Mouse (Mus musculus): ENCODE results near the gene St3gal2. TPM values are rescaled to one million over a fixed set of nuclear protein-coding genes. Genes with fewer than 3 reads are reported as not detected.
A peak's percentile ranks its signal among the peaks of the same experiment; 100 is the strongest.
"Not testable (repeated sequence)": the region's sequence is repeated elsewhere in the genome, so short reads cannot be mapped to it uniquely, and the experiment has no call there.

St3gal2 gene
- polyA plus RNA-seq, 1 experiment from 2014 or later = 11.6 TPM

DNA sequence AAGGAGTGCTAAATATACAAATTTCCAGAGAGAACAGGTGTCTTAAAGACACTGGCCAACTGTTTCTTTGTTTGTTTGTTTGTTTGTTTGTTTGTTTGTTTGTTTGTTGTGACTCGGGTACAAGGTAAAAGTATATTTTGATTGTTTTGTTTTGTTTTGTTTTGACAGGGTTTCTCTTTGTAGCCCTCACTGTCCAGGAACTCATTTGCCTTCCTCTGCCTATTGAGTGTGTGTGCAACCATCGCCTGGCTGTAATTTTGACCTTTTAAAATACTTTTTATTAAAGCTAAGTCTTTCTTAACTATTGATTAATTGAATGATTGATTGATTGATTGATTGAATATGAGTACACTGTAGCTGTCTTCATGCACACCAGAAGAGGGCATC is 17.1 kb upstream of the St3gal2 start:
- WGBS = 49% methylated on average over 2 of the region's 2 CpGs
- H3K4me2 ChIP-seq (ENCODE audit: low read length) = peak overlapping the region; percentile 60
- ATAC-seq (replicated peaks; ENCODE audit: low FRiP score, low TSS enrichment, low read depth) = 0 out of 2 replicates have a peak, but pooled peaks have one; percentile 11
- H3K9me3 ChIP-seq (ENCODE audit: control insufficient read depth, low read length) = no peaks in the 10 kb centered on the region
- H3K27ac ChIP-seq (ENCODE audit: low read depth) = no peak overlapping the region
- peaks cover 10% of the 10 kb centered on the region for H3K36me3 ChIP-seq (ENCODE audit: control insufficient read depth, insufficient read depth, low read length)
- no peaks in the 10 kb centered on the region for H3K27me3 ChIP-seq (replicated peaks; ENCODE audit: control insufficient read depth, insufficient read depth, low read length)
- H3K9ac ChIP-seq (ENCODE audit: low read length) = peak overlapping the region; percentile 63; the same call in 1 of the 2 replicates
- H3K4me3 ChIP-seq (ENCODE audit: low read depth, low read length) = peak overlapping the region; percentile 59
- no peaks in the 10 kb centered on the region for H3K4me1 ChIP-seq (replicated peaks; ENCODE audit: control insufficient read depth, insufficient read depth, low read length)
- no peak for DNase-seq (ENCODE audit: low spot score)

DNA sequence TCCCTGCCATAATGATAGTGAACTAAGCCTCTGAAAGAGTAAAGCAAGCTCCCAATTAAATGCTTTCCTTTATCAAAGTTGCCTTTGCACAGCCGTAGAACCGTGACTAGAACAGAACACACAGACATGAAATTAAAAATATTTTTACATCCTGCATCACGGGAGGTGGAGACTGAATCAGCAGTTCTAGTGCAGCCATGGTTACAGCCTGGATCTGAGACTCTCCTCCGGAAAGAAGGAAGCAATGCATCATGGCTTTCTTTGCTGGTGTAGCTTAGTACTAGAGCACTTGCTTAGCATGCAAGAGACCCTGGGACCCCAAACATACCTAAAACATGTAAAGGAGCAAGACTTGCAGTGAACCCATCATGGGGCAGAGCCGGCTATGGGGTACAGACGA is 14.3 kb upstream of the St3gal2 start:
- WGBS = 85% methylated on average over 6 of the region's 6 CpGs
- no peak for DNase-seq (ENCODE audit: low spot score)
- no peak for ATAC-seq (replicated peaks; ENCODE audit: low FRiP score, low TSS enrichment, low read depth)

DNA sequence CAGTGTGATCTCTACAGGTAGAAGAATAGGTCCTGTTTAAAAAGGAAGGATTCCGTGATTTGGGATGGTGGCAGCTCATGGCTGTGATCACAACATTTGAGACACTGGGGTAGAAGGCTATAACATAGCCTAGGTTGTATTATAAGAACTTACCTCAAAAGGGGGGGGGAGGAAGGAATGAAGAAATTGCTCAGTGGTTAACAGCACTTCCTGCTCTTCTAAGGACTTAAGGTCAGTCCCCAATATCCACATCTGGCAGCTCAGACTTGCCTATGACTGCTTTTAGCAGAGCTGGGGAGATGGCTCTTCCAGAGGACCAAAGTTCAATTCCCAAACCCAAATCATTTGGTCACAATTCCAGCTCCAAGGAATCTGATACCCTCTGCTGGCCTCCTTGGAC is 13.0 kb upstream of the St3gal2 start:
- Histone ChIP-seq H3K27me3 (replicated peaks; ENCODE audit: control insufficient read depth, insufficient read depth, low read length) (no peaks in the 10 kb centered on the region), H3K9ac (ENCODE audit: low read length) (no peak overlapping the region), H3K27ac (ENCODE audit: low read depth) (no peak overlapping the region), H3K4me1 (replicated peaks; ENCODE audit: control insufficient read depth, insufficient read depth, low read length) (no peaks in the 10 kb centered on the region), H3K9me3 (ENCODE audit: control insufficient read depth, low read length) (no peaks in the 10 kb centered on the region), H3K36me3 (ENCODE audit: control insufficient read depth, insufficient read depth, low read length) (no peaks in the 10 kb centered on the region), H3K4me2 (ENCODE audit: low read length) (no peak overlapping the region), H3K4me3 (ENCODE audit: low read depth, low read length) (no peak overlapping the region)
- 88% methylated on average over 1 of the region's 1 CpGs for WGBS
- no peak for DNase-seq (ENCODE audit: low spot score)
- ATAC-seq (replicated peaks; ENCODE audit: low FRiP score, low TSS enrichment, low read depth) = no peak

More for the DNA sequence above, 14.3 kb upstream of the St3gal2 start:
- Histone ChIP-seq H3K27ac (ENCODE audit: low read depth) (no peak overlapping the region), H3K36me3 (ENCODE audit: control insufficient read depth, insufficient read depth, low read length) (no peaks in the 10 kb centered on the region), H3K27me3 (replicated peaks; ENCODE audit: control insufficient read depth, insufficient read depth, low read length) (no peaks in the 10 kb centered on the region), H3K9me3 (ENCODE audit: control insufficient read depth, low read length) (no peaks in the 10 kb centered on the region), H3K4me3 (ENCODE audit: low read depth, low read length) (no peak overlapping the region), H3K4me1 (replicated peaks; ENCODE audit: control insufficient read depth, insufficient read depth, low read length) (no peaks in the 10 kb centered on the region), H3K4me2 (ENCODE audit: low read length) (no peak overlapping the region), H3K9ac (ENCODE audit: low read length) (no peak overlapping the region)

DNA sequence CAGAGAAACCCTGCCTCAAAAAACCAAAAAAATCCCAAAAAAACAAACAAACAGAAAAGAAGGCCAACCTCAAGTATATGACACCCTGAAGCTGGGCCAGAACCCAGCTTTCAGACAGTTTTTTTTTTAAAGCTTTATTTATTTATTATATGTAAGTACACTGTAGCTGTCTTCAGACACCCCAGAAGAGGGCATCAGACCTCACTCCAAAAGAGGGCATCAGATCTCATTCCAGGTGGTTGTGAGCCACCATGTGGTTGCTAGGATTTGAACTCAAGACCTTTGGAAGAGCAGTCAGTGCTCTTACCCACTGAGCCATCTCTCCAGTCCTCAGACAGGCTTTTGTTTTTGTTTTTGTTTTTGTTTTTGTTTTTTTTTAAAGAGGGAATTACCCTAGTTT is 9.9 kb upstream of the St3gal2 start:
- H3K4me3 ChIP-seq (ENCODE audit: low read depth, low read length); H3K27me3 ChIP-seq (replicated peaks; ENCODE audit: control insufficient read depth, insufficient read depth, low read length); H3K27ac ChIP-seq (ENCODE audit: low read depth); ATAC-seq (replicated peaks; ENCODE audit: low FRiP score, low TSS enrichment, low read depth); H3K9me3 ChIP-seq (ENCODE audit: control insufficient read depth, low read length); DNase-seq (ENCODE audit: low spot score); H3K4me2 ChIP-seq (ENCODE audit: low read length); H3K4me1 ChIP-seq (replicated peaks; ENCODE audit: control insufficient read depth, insufficient read depth, low read length); H3K9ac ChIP-seq (ENCODE audit: low read length); H3K36me3 ChIP-seq (ENCODE audit: control insufficient read depth, insufficient read depth, low read length): not testable (repeated sequence)

DNA sequence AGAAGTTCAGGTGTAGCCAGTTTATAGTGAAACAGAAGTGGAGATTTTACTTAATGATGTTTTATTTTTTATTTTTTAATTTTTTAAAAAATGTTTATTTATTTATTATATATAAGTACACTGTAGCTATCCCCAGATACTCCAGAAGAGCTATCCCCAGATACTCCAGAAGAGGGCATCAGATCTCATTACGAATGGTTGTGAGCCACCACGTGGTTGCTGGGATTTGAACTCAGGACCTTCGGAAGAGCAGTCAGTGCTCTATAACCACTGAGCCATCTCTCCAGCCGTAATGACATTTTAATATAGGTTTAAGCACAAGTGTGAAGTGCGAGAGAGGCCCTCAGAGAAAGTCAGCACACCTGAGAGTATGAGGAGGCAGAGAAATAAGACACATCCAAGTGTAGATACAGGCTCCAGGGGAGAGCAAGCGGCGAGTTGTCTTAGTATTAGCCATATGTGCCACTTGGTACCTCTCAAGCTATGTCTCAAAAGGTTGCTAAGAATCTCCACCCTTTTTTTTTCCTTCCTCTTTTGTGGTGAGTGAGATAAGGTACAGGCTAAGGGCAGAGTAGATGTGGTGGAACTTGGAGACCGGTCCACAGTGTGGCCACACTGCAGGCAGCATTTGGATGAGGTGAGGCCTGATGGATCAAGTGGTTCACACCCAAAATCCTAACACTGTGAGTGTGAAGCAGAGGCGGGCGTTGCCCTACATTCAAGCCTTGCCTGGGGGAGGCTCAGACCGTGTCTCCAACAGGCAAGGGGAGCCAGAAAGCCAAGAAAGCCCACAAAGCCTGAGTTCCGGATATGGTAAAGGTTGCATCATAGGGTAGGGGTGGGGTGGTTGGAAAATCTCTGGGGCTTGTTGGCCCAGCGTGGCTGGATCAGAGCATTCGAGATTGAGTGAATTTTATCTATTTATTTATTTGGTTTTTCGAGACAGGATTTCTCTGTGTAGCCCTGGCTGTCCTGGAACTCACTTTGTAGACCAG is 7.8 kb upstream of the St3gal2 start:
- H3K27ac ChIP-seq (ENCODE audit: low read depth) = no peak overlapping the region
- H3K4me2 ChIP-seq (ENCODE audit: low read length) = no peak overlapping the region
- no peak for ATAC-seq (replicated peaks; ENCODE audit: low FRiP score, low TSS enrichment, low read depth)
- H3K27me3 ChIP-seq (replicated peaks; ENCODE audit: control insufficient read depth, insufficient read depth, low read length) = no peaks in the 10 kb centered on the region
- no peaks in the 10 kb centered on the region for H3K36me3 ChIP-seq (ENCODE audit: control insufficient read depth, insufficient read depth, low read length)
- WGBS = 83% methylated on average over 15 of the region's 15 CpGs
- no peaks in the 10 kb centered on the region for H3K9me3 ChIP-seq (ENCODE audit: control insufficient read depth, low read length)
- DNase-seq (ENCODE audit: low spot score) = no peak
- no peaks in the 10 kb centered on the region for H3K4me1 ChIP-seq (replicated peaks; ENCODE audit: control insufficient read depth, insufficient read depth, low read length)
- H3K4me3 ChIP-seq (ENCODE audit: low read depth, low read length) = no peak overlapping the region
- H3K9ac ChIP-seq (ENCODE audit: low read length) = no peak overlapping the region

DNA sequence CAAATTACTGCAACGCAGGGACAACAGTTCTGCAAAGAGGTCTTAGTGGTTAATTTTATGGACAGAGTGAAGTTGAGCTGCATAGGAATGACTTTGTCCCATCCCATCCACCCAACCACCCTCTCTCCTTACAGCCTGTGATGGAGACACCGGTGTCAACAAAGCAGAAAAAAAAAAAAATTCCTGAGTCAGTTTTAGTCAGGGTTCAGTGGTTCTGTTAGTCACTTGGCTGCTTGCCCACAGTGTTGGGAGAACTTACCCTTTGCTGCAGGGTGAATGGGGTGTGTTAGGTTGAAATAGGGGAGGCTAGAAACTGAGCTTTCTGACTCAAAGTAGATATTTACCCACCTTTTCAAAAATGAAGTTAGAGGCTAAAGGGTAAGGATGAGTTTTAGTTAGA is 2.3 kb upstream of the St3gal2 start:
- no peaks in the 10 kb centered on the region for H3K36me3 ChIP-seq (ENCODE audit: control insufficient read depth, insufficient read depth, low read length)
- H3K27ac ChIP-seq (ENCODE audit: low read depth) = no peak overlapping the region

DNA sequence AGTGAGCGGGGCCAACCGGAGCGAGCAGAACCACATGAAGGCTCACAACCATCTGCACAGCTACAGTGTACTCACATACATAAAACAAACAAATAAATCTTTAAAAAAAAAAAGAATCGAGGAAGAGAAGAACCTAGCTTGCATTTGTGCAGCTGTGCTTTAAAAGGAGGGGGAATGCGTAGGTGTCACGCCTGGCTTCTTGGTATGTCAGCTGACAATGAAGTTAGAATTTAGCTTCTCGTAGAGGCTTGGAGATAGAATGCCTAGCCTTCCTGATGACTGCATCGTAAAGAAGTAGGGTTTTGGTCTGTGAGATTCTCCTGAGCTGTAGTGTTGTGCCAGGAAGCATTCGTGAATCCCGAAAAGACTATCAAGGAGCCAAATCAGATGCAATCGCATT is 1.7 kb upstream of the St3gal2 start:
- no peak overlapping the region for H3K9ac ChIP-seq (ENCODE audit: low read length)
- H3K27ac ChIP-seq (ENCODE audit: low read depth) = no peak overlapping the region
- H3K4me2 ChIP-seq (ENCODE audit: low read length) = no peak overlapping the region
- DNase-seq (ENCODE audit: low spot score) = no peak
- no peaks in the 10 kb centered on the region for H3K9me3 ChIP-seq (ENCODE audit: control insufficient read depth, low read length)
- 74% methylated on average over 11 of the region's 11 CpGs for WGBS
- peaks cover 17% of the 10 kb centered on the region for H3K4me1 ChIP-seq (replicated peaks; ENCODE audit: control insufficient read depth, insufficient read depth, low read length)
- no peak overlapping the region for H3K4me3 ChIP-seq (ENCODE audit: low read depth, low read length)
- H3K27me3 ChIP-seq (replicated peaks; ENCODE audit: control insufficient read depth, insufficient read depth, low read length) = no peaks in the 10 kb centered on the region
- no peaks in the 10 kb centered on the region for H3K36me3 ChIP-seq (ENCODE audit: control insufficient read depth, insufficient read depth, low read length)
- no peak for ATAC-seq (replicated peaks; ENCODE audit: low FRiP score, low TSS enrichment, low read depth)

More for the DNA sequence above, 2.3 kb upstream of the St3gal2 start:
- no peaks in the 10 kb centered on the region for H3K9me3 ChIP-seq (ENCODE audit: control insufficient read depth, low read length)
- no peak for DNase-seq (ENCODE audit: low spot score)
- 70% methylated on average over 2 of the region's 2 CpGs for WGBS
- peaks cover 17% of the 10 kb centered on the region for H3K4me1 ChIP-seq (replicated peaks; ENCODE audit: control insufficient read depth, insufficient read depth, low read length)
- H3K4me3 ChIP-seq (ENCODE audit: low read depth, low read length) = no peak overlapping the region
- H3K9ac ChIP-seq (ENCODE audit: low read length) = no peak overlapping the region
- H3K27me3 ChIP-seq (replicated peaks; ENCODE audit: control insufficient read depth, insufficient read depth, low read length) = no peaks in the 10 kb centered on the region
- H3K4me2 ChIP-seq (ENCODE audit: low read length) = no peak overlapping the region
- no peak for ATAC-seq (replicated peaks; ENCODE audit: low FRiP score, low TSS enrichment, low read depth)

DNA sequence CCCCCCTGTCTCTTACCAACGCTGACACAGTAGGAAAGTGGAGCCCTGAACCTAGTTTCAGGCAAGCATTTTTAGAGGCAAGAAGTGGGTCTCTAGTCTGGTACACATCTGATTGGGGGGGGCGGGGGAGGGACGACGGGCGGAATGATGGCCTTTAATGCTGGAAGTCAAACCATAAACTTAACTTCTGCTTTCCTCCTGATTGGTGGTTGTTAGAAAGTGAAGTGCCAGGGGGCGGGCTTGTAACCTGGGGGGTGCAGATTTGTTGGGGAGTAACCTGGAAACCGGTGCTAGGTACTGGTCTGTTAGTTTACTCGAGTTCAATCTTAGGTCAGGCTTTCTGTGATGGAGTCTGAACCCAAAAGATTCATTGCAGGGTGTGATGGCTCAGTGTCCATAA is 1.3 kb upstream of the St3gal2 start:
- H3K4me3 ChIP-seq (ENCODE audit: low read depth, low read length) = no peak overlapping the region
- no peak for ATAC-seq (replicated peaks; ENCODE audit: low FRiP score, low TSS enrichment, low read depth)
- no peaks in the 10 kb centered on the region for H3K36me3 ChIP-seq (ENCODE audit: control insufficient read depth, insufficient read depth, low read length)
- no peaks in the 10 kb centered on the region for H3K27me3 ChIP-seq (replicated peaks; ENCODE audit: control insufficient read depth, insufficient read depth, low read length)
- WGBS = 34% methylated on average over 8 of the region's 8 CpGs
- no peak overlapping the region for H3K27ac ChIP-seq (ENCODE audit: low read depth)
- H3K9ac ChIP-seq (ENCODE audit: low read length) = no peak overlapping the region
- no peak for DNase-seq (ENCODE audit: low spot score)
- peaks cover 17% of the 10 kb centered on the region for H3K4me1 ChIP-seq (replicated peaks; ENCODE audit: control insufficient read depth, insufficient read depth, low read length)
- no peak overlapping the region for H3K4me2 ChIP-seq (ENCODE audit: low read length)
- no peaks in the 10 kb centered on the region for H3K9me3 ChIP-seq (ENCODE audit: control insufficient read depth, low read length)

Measured in intestine, embryonic 14.5 days (tissue).